Mouse (Mus musculus) liver, adult 2 months (tissue): ENCODE data around the gene Slc25a13. TPM values are rescaled to one million over a fixed set of nuclear protein-coding genes. Genes with fewer than 3 reads are reported as not detected.
A peak's percentile ranks its signal among the peaks of the same experiment; 100 is the strongest.

Source experiments
- DNase-seq: peaks from one replicate; pipeline ENCODE4 v3.0.0-alpha.2; 2011; ENCODE audit warnings: low read depth, low spot score; ENCODE audit errors: extremely low read depth
- H3K27ac ChIP-seq: fragments of 200-500 bp; replicated peaks from 2 replicates; pipeline ENCODE4 v1.5.1; 2012; ENCODE audit warnings: low read depth, mild to moderate bottlenecking, control low read depth, inconsistent platforms, low read length; ENCODE audit not compliant: insufficient read depth
- H3K27me3 ChIP-seq: fragments of 200-500 bp; 2 replicates; pipeline ENCODE4 v1.6.1; 2012; ENCODE audit warnings: mild to moderate bottlenecking, moderate library complexity, low read length, inconsistent platforms; ENCODE audit not compliant: control insufficient read depth, insufficient read depth
- H3K36me3 ChIP-seq: fragments of 200-500 bp; 2 replicates; pipeline ENCODE4 v1.6.1; 2012; ENCODE audit warnings: low read length, inconsistent platforms; ENCODE audit not compliant: control insufficient read depth, insufficient read depth
- H3K4me1 ChIP-seq: fragments of 200-500 bp; 2 replicates; pipeline ENCODE4 v1.6.1; 2011; ENCODE audit warnings: low read length; ENCODE audit not compliant: control insufficient read depth, insufficient read depth
- H3K4me3 ChIP-seq: fragments of 200-500 bp; 2 replicates; pipeline ENCODE4 v1.5.1; 2011; ENCODE audit warnings: low read depth, mild to moderate bottlenecking, control low read depth, low read length, moderate library complexity; ENCODE audit not compliant: insufficient read depth
- H3K79me2 ChIP-seq: fragments of 200-500 bp; 2 replicates; pipeline ENCODE4 v1.6.1; 2012; ENCODE audit warnings: inconsistent platforms, mild to moderate bottlenecking, low read length, moderate library complexity; ENCODE audit not compliant: control insufficient read depth, insufficient read depth
- H3K9ac ChIP-seq: fragments of 200-500 bp; 2 replicates; pipeline ENCODE4 v1.6.1; 2012; ENCODE audit warnings: low read depth, mild to moderate bottlenecking, control low read depth, inconsistent platforms, low read length
- CTCF ChIP-seq: fragments of 200-500 bp; IDR thresholded peaks from 2 replicates; pipeline ENCODE4 v1.5.1; 2011; ENCODE audit warnings: low read depth, low read length, control low read depth
- POLR2A ChIP-seq: fragments of 200-500 bp; IDR thresholded peaks from 2 replicates; pipeline ENCODE4 v1.6.1; 2011; ENCODE audit warnings: low read length, control low read depth; ENCODE audit not compliant: insufficient read depth; ENCODE audit errors: extremely low read depth
- WGBS: fragments of 180-500 bp; shearing (Covaris S2); methylation state at CpG from one replicate; pipeline ENCODE4 v1.1.7; 2018; 5-methylcytosine and 5-hydroxymethylcytosine counted together
- polyA plus RNA-seq: library from polyadenylated mRNA; depleted of rRNA; stranded (reverse); fragments of >200 nt; gene quantifications from 2 replicates; pipeline ENCODE4 v1.2.3, GENCODE M21; 2012
- total RNA-seq: library from RNA; depleted of rRNA; stranded (reverse); fragments of >200 nt; gene quantifications from 2 replicates; pipeline ENCODE4 v1.2.3, GENCODE M21; 2014

Slc25a13 gene
- total and polyA plus RNA-seq, 2 experiments, result 53.5 to 232 TPM

DNA sequence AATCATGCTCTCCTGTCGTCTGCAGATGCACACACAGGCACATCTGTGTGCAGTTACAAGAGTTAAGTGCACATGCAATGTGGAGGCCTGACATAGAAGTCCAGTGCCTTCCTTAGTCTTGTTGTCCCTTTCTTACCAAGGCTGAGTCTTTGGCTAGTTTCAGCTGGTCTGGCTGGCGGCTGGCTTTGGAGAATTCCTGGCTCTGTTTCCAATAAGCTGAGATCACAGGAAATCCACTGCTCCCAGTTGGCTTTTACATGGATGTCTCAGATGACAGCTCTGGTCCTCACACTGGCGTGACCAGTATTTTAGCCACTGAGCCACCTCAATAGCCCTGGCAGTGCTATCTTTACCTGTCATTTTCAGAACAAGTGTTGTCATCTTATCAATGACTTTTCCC, 126.0 kb downstream of the Slc25a13 start:
- TF ChIP-seq POLR2A (no peak), CTCF (no peak)
- no peaks in the 10 kb centered on the region for H3K27me3 ChIP-seq
- H3K4me3 ChIP-seq, result no peak overlapping the region
- H3K36me3 ChIP-seq, result peaks cover 63% of the 10 kb centered on the region
- DNase-seq, result no peak
- WGBS, result 74% methylated on average over 3 of the region's 3 CpGs
- no peak overlapping the region for H3K9ac ChIP-seq
- no peaks in the 10 kb centered on the region for H3K79me2 ChIP-seq
- H3K27ac ChIP-seq, result no peak overlapping the region
- H3K4me1 ChIP-seq, result no peaks in the 10 kb centered on the region

GRCm38 (mm10) chr6:6088151-6088550, 128.8 kb downstream of the Slc25a13 start:
- Histone ChIP-seq H3K4me3 (no peak overlapping the region), H3K4me1 (no peaks in the 10 kb centered on the region), H3K27me3 (no peaks in the 10 kb centered on the region), H3K27ac (no peak overlapping the region), H3K79me2 (no peaks in the 10 kb centered on the region; the same call in 1 of the 2 replicates), H3K9ac (no peak overlapping the region), H3K36me3 (peaks cover 58% of the 10 kb centered on the region)
- DNase-seq, result peak; percentile 84
- TF ChIP-seq POLR2A (no peak), CTCF (no peak)
- 22% methylated on average over 4 of the region's 4 CpGs for WGBS

DNA sequence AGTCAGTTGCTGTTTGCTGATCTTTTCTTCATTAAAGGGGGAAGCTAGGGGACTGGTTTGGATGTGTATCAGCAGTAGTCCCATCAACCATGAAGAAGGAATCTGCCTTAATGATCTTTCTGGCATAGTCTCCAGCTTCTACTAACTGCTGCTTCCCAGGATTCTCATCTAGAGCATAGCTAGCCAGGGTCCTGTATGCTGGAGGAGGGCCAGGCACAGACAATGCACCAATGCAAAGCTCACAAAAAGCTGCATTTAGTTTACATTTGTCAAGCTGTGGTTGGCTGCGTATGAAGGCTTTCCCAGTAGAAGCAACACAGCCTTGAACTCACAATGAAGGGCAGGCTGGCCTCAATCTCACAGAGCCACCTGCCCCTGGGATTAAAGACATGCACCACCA, 136.5 kb downstream of the Slc25a13 start:
- Histone ChIP-seq H3K36me3 (peaks cover 47% of the 10 kb centered on the region), H3K27me3 (no peaks in the 10 kb centered on the region), H3K9ac (no peak overlapping the region), H3K79me2 (no peaks in the 10 kb centered on the region; the same call in 1 of the 2 replicates), H3K27ac (no peak overlapping the region), H3K4me3 (no peak overlapping the region), H3K4me1 (no peaks in the 10 kb centered on the region)
- 94% methylated on average over 1 of the region's 1 CpGs for WGBS
- TF ChIP-seq POLR2A, result no peak
- no peak for TF ChIP-seq CTCF
- no peak for DNase-seq

- TF ChIP-seq CTCF (no peak), POLR2A (no peak)
Measured at GRCm38 (mm10) chr6:6077234-6077633, 139.7 kb downstream of the Slc25a13 start.

DNA sequence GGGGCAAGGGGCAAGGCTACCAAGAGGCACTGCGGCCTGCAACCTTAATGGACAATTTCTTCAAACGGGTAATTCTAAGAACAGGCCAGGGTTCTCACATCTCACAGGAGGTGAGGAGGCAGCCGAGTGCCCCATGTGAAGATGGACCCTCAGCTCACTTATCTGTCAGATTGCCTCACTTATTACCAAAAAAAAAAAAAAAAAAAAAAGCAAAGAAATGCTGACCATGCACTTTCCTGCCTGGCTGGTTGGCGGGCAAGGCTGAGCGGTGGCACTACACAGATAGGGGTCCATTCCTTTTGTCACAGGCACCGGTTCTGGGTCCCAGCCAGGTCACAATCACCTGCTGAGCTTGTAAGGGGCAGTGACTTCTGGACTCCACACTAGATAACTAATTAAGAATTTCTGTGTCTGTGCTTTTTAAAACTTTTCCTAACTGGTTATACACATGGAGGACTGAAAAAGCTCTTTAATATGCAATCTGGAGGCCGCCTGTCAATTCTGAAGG, 141.0 kb downstream of the Slc25a13 start:
- WGBS, result 90% methylated on average over 7 of the region's 7 CpGs
- H3K27ac ChIP-seq, result no peak overlapping the region
- TF ChIP-seq CTCF (no peak), POLR2A (no peak)
- H3K36me3 ChIP-seq, result peaks cover 49% of the 10 kb centered on the region
- no peak overlapping the region for H3K9ac ChIP-seq
- no peak for DNase-seq
- H3K27me3 ChIP-seq, result no peaks in the 10 kb centered on the region
- H3K4me1 ChIP-seq, result no peaks in the 10 kb centered on the region; the same call in 1 of the 2 replicates
- peaks cover 1% of the 10 kb centered on the region; the same call in 1 of the 2 replicates for H3K79me2 ChIP-seq
- no peak overlapping the region for H3K4me3 ChIP-seq

More at GRCm38 (mm10) chr6:6077234-6077633, 139.7 kb downstream of the Slc25a13 start:
- no peak overlapping the region for H3K9ac ChIP-seq
- H3K27me3 ChIP-seq, result no peaks in the 10 kb centered on the region
- WGBS, result 72% methylated on average over 4 of the region's 4 CpGs
- no peaks in the 10 kb centered on the region; the same call in 1 of the 2 replicates for H3K79me2 ChIP-seq
- no peak for DNase-seq
- H3K4me1 ChIP-seq, result no peaks in the 10 kb centered on the region
- H3K4me3 ChIP-seq, result no peak overlapping the region
- H3K36me3 ChIP-seq, result peaks cover 45% of the 10 kb centered on the region
- H3K27ac ChIP-seq, result no peak overlapping the region

DNA sequence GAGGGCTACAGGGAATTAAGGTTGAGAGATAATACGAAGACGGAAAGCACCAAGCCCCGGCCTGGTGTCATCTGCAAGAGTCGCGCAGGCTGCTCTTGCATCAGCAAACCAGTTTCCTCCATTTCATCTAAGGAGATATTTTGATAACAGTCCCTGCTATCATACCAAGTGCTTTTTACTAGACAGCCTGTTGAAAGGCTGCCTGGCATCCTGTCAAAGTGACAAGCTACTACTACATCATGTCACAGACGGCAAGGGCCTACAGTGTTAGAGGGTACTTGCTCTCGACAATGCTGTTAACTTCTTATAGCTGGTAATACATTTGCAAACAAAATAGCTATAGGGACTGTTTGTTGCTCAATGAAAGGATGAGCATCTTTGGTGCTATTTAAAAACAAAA, 145.9 kb downstream of the Slc25a13 start:
- Histone ChIP-seq H3K4me1 (no peaks in the 10 kb centered on the region; the same call in 1 of the 2 replicates), H3K27me3 (no peaks in the 10 kb centered on the region), H3K36me3 (peaks cover 53% of the 10 kb centered on the region), H3K27ac (no peak overlapping the region), H3K9ac (no peak overlapping the region), H3K79me2 (peaks cover 4% of the 10 kb centered on the region; the same call in 1 of the 2 replicates), H3K4me3 (no peak overlapping the region)
- DNase-seq, result no peak
- 88% methylated on average over 7 of the region's 7 CpGs for WGBS
- no peak for TF ChIP-seq POLR2A
- TF ChIP-seq CTCF, result no peak
